Mouse (Mus musculus) intestine, embryonic 15.5 days (tissue): ENCODE data around the gene Pabpc4. TPM values are rescaled to one million over a fixed set of nuclear protein-coding genes. Genes with fewer than 3 reads are reported as not detected.

Source experiments
- ATAC-seq: fragments of 200-750 bp; cut with Nextera tagmentation; 2 replicates; pipeline ENCODE4 v1.8.0; 2017; ENCODE audit warnings: moderate TSS enrichment, moderate library complexity
- H3K27ac ChIP-seq: fragments of 300-500 bp; sonication (generic); 2 replicates; pipeline ENCODE4 v1.5.1; 2015; ENCODE audit warnings: mild to moderate bottlenecking, inconsistent platforms
- H3K27me3 ChIP-seq: fragments of 300-500 bp; sonication (generic); replicated peaks from 2 replicates; pipeline ENCODE4 v1.6.1; 2015; ENCODE audit warnings: inconsistent platforms
- H3K36me3 ChIP-seq: fragments of 300-500 bp; sonication (generic); 2 replicates; pipeline ENCODE4 v1.6.1; 2015; ENCODE audit warnings: inconsistent platforms
- H3K4me1 ChIP-seq: fragments of 300-500 bp; sonication (generic); replicated peaks from 2 replicates; pipeline ENCODE4 v1.6.1; 2015; ENCODE audit warnings: inconsistent platforms
- H3K4me2 ChIP-seq: fragments of 300-500 bp; sonication (generic); replicated peaks from 2 replicates; pipeline ENCODE4 v1.6.1; 2015; ENCODE audit warnings: mild to moderate bottlenecking, inconsistent platforms
- H3K4me3 ChIP-seq: fragments of 300-500 bp; sonication (generic); replicated peaks from 2 replicates; pipeline ENCODE4 v1.5.1; 2015; ENCODE audit warnings: inconsistent platforms
- H3K9ac ChIP-seq: fragments of 300-500 bp; sonication (generic); 2 replicates; pipeline ENCODE4 v1.6.1; 2015; ENCODE audit warnings: inconsistent platforms
- H3K9me3 ChIP-seq: fragments of 300-500 bp; sonication (generic); 2 replicates; pipeline ENCODE4 v1.6.1; 2016; ENCODE audit warnings: inconsistent platforms
- WGBS: fragments of 180-500 bp; shearing (Covaris S2); methylation state at CpG from one replicate; pipeline ENCODE4 v1.1.7; 2015; 5-methylcytosine and 5-hydroxymethylcytosine counted together
- polyA plus RNA-seq: library from polyadenylated mRNA; unstranded; fragments of >200 nt; fragmentation: Nextera tagmentation; extraction: Ambion mirVana; gene quantifications from 2 replicates; pipeline ENCODE4 v1.2.1, GENCODE M21; 2015

The Pabpc4 gene
- polyA plus RNA-seq, 1 experiment from 2014 or later, result 40.7 TPM

GRCm38 (mm10) chr4:123340232-123340631 lies 78.1 kb downstream of the Pabpc4 start:
- 67% methylated on average over 5 of the region's 5 CpGs for WGBS
- H3K9ac ChIP-seq, result no peak overlapping the region

GRCm38 (mm10) chr4:123342091-123342641 lies 80.0 kb downstream of the Pabpc4 start:
- H3K27ac ChIP-seq, result no peak overlapping the region
- peaks cover 14% of the 10 kb centered on the region for H3K4me1 ChIP-seq
- peak; percentile 15 for ATAC-seq
- H3K27me3 ChIP-seq, result peaks cover 31% of the 10 kb centered on the region
- 2% methylated on average over 43 of the region's 43 CpGs for WGBS
- no peaks in the 10 kb centered on the region for H3K9me3 ChIP-seq
- H3K36me3 ChIP-seq, result no peaks in the 10 kb centered on the region
- peak overlapping the region; percentile 57 for H3K4me3 ChIP-seq
- peak overlapping the region; percentile 50 for H3K9ac ChIP-seq
- H3K4me2 ChIP-seq, result peak overlapping the region; percentile 98

More at GRCm38 (mm10) chr4:123340232-123340631, 78.1 kb downstream of the Pabpc4 start:
- no peak overlapping the region for H3K27ac ChIP-seq
- H3K36me3 ChIP-seq, result no peaks in the 10 kb centered on the region
- ATAC-seq, result no peak
- H3K4me2 ChIP-seq, result no peak overlapping the region
- H3K4me3 ChIP-seq, result no peak overlapping the region
- no peaks in the 10 kb centered on the region for H3K9me3 ChIP-seq
- peaks cover 31% of the 10 kb centered on the region for H3K27me3 ChIP-seq
- peaks cover 14% of the 10 kb centered on the region for H3K4me1 ChIP-seq

- peak; percentile 92 for ATAC-seq
- H3K27me3 ChIP-seq, result peaks cover 31% of the 10 kb centered on the region
- H3K9ac ChIP-seq, result peak within 1 kb of the TSS; percentile 50
- peak within 1 kb of the TSS; percentile 57 for H3K4me3 ChIP-seq
- H3K36me3 ChIP-seq, result no peaks in the 10 kb centered on the region
- peaks cover 14% of the 10 kb centered on the region for H3K4me1 ChIP-seq
- peak within 1 kb of the TSS; percentile 98 for H3K4me2 ChIP-seq
- no peaks in the 10 kb centered on the region for H3K9me3 ChIP-seq
- WGBS, result under 1% methylated on average over 65 of the region's 65 CpGs
- peak within 1 kb of the TSS; percentile 64 for H3K27ac ChIP-seq
These were observed 80.7 kb downstream of the Pabpc4 start, which contains the start of gene Bmp8a for GRCm38 (mm10) chr4:123342642-123343470. Gene Bmp8a (minus strand): TSS chr4:123343252.

GRCm38 (mm10) chr4:123343471-123343789 lies 81.3 kb downstream of the Pabpc4 start:
- WGBS, result 4% methylated on average over 6 of the region's 6 CpGs
- Histone ChIP-seq H3K4me3 (peak overlapping the region; percentile 57), H3K4me2 (peak overlapping the region; percentile 98), H3K9me3 (no peaks in the 10 kb centered on the region), H3K9ac (peak overlapping the region; percentile 45), H3K27ac (peak overlapping the region; percentile 64), H3K4me1 (peaks cover 14% of the 10 kb centered on the region), H3K36me3 (no peaks in the 10 kb centered on the region), H3K27me3 (peaks cover 31% of the 10 kb centered on the region)
- ATAC-seq, result peak; percentile 85

Other genes with a start within 250 kb of the Pabpc4 start
- gene Trit1, start 245.8 kb upstream of the Pabpc4 start, polyA plus RNA-seq, result 15.6 and 16.7 TPM in 2 replicates
- gene Bmp8b, start 157.2 kb upstream of the Pabpc4 start, polyA plus RNA-seq, result 0.27 and 0.44 TPM in 2 replicates
- gene Oxct2b, start 146.1 kb upstream of the Pabpc4 start, polyA plus RNA-seq, result 0.11 TPM in 1 of 2 replicates, not detected in the other
- 86.6 and 93.3 TPM in 2 replicates for gene Ppie, start 122.4 kb upstream of the Pabpc4 start, polyA plus RNA-seq
- 3.9 and 4.5 TPM in 2 replicates for gene Hpcal4, start 79.1 kb upstream of the Pabpc4 start, polyA plus RNA-seq
- not detected in 2 replicates for gene Nt5c1a, start 60.8 kb upstream of the Pabpc4 start, polyA plus RNA-seq
- 13.7 and 13.9 TPM in 2 replicates for gene Heyl, start 28.8 kb upstream of the Pabpc4 start, polyA plus RNA-seq
- not detected in 2 replicates for gene Oxct2a, start 61.3 kb downstream of the Pabpc4 start, polyA plus RNA-seq
- 0.53 and 0.81 TPM in 2 replicates for gene Bmp8a, start 80.9 kb downstream of the Pabpc4 start, polyA plus RNA-seq